Mouse (Mus musculus): ENCODE measurements around the gene Smarcc2. TPM values are rescaled to one million over a fixed set of nuclear protein-coding genes. Genes with fewer than 3 reads are reported as not detected.

The Smarcc2 gene
- polyA plus RNA-seq, 1 experiment, result 48.4 TPM

DNA sequence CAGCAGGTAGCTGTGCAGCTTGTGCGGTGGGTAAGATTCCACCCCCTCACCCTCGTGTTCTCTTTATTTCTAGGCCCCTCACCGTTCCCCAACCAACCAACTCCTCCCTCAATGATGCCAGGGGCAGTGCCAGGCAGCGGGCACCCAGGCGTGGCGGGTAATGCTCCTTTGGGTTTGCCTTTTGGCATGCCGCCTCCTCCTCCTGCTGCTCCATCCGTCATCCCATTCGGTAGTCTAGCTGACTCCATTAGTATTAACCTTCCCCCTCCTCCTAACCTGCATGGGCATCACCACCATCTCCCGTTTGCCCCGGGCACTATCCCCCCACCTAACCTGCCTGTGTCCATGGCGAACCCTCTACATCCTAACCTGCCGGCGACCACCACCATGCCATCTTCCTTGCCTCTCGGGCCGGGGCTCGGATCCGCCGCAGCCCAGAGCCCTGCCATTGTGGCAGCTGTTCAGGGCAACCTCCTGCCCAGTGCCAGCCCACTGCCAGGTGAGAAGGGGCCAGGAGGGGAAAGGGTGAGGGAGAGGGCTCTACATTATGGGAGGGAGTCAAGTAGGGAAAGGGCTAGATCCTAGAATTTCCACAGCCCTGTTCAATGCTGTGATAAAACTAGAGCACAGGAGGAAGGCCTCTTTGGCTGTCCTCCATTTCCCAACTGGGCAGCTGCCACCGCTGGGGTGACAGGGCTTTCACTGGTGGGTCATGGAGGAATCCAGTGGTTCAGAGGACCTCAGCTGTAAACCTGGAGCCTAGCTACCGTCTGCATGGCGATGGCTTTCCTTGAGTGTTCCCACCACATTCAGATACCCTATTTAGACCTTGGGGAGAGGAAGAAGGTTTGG lies 29.0 kb downstream of the Smarcc2 start:
- Histone ChIP-seq H3K79me2 (ENCODE audit: control insufficient read depth, insufficient read depth) (peaks cover 29% of the 10 kb centered on the region), H3K36me3 (ENCODE audit: control insufficient read depth, insufficient read depth) (peaks cover 80% of the 10 kb centered on the region), H3K79me3 (ENCODE audit: low read depth) (peaks cover 25% of the 10 kb centered on the region), H3ac (ENCODE audit: control insufficient read depth, insufficient read length, low read depth) (no peak overlapping the region), H3K27me3 (ENCODE audit: control insufficient read depth, insufficient read depth, insufficient read length) (no peaks in the 10 kb centered on the region), H3K4me3 (ENCODE audit: insufficient read depth, poor library complexity, severe bottlenecking) (no peak overlapping the region)
- TF ChIP-seq USF1 (IDR thresholded peaks at IDR 0.05; ENCODE audit: low read depth) (no peak), MYOD1 (IDR thresholded peaks at IDR 0.05; ENCODE audit: control insufficient read depth, insufficient read length, low read depth) (no peak)

DNA sequence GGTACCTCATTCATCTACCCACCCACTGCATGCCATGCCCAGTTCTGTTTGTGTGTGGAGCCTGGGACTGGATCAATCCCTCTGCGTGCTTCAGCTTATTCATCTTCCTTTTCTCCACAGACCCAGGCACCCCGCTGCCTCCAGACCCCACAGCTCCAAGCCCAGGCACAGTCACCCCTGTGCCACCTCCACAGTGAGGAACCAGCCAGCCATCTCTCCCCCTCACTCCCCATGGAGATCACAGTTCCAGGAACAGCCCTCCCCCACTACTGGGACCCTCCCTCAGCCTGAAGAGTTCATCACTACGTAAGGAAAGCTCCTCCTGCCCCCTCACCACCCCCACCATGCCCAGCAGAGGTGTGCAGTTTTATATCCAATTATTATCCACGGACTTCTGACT lies 29.7 kb downstream of the Smarcc2 start:
- TF ChIP-seq MAX (IDR thresholded peaks at IDR 0.05) (no peak), MYOG (IDR thresholded peaks at IDR 0.05; ENCODE audit: control insufficient read depth, extremely low read depth, insufficient read length) (no peak), USF1 (IDR thresholded peaks at IDR 0.05; ENCODE audit: low read depth) (no peak), FOSL1 (IDR thresholded peaks at IDR 0.05; ENCODE audit: insufficient read depth, low read length, poor library complexity, severe bottlenecking) (no peak), CTCF (IDR thresholded peaks at IDR 0.05; ENCODE audit: control insufficient read depth, insufficient read depth, insufficient read length) (no peak), MYOD1 (IDR thresholded peaks at IDR 0.05; ENCODE audit: control insufficient read depth, insufficient read length, low read depth) (no peak), CEBPB (IDR thresholded peaks at IDR 0.05; ENCODE audit: low read depth) (no peak)
- H3K36me3 ChIP-seq (ENCODE audit: control insufficient read depth, insufficient read depth), result peaks cover 73% of the 10 kb centered on the region
- no peak overlapping the region for H3ac ChIP-seq (ENCODE audit: control insufficient read depth, insufficient read length, low read depth)
- no peaks in the 10 kb centered on the region for H3K27me3 ChIP-seq (ENCODE audit: control insufficient read depth, insufficient read depth, insufficient read length)
- H3K79me2 ChIP-seq (ENCODE audit: control insufficient read depth, insufficient read depth), result peaks cover 36% of the 10 kb centered on the region
- no peak overlapping the region for H3K4me3 ChIP-seq (ENCODE audit: insufficient read depth, poor library complexity, severe bottlenecking)
- H3K79me3 ChIP-seq (ENCODE audit: low read depth), result peaks cover 31% of the 10 kb centered on the region

DNA sequence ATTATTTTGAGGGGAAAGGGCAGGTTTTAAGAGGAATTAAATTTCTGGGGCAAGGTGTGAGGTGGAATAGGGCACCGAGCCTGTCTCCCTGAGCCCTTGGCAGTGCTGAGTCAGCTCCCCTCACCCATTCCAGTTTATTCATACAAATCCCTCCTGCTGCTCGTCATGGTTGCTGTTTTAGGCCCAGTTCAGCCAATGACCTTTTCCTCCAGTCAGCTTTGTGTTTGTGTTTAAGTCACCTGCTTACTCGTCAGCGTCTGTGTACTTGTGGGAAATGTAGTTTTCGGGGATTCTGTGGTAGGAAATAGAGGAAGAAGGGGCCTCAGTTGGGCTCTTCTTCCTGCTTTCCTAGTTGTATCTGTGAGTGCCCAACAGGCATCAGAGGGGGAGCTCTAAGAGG lies 30.3 kb downstream of the Smarcc2 start:
- TF ChIP-seq FOSL1 (IDR thresholded peaks at IDR 0.05; ENCODE audit: insufficient read depth, low read length, poor library complexity, severe bottlenecking) (no peak), USF1 (IDR thresholded peaks at IDR 0.05; ENCODE audit: low read depth) (no peak)
- no peak overlapping the region for H3K4me3 ChIP-seq (ENCODE audit: insufficient read depth, poor library complexity, severe bottlenecking)
- no peak overlapping the region for H3ac ChIP-seq (ENCODE audit: control insufficient read depth, insufficient read length, low read depth)
- no peaks in the 10 kb centered on the region for H3K27me3 ChIP-seq (ENCODE audit: control insufficient read depth, insufficient read depth, insufficient read length)
- H3K79me3 ChIP-seq (ENCODE audit: low read depth), result peaks cover 32% of the 10 kb centered on the region
- peaks cover 67% of the 10 kb centered on the region for H3K36me3 ChIP-seq (ENCODE audit: control insufficient read depth, insufficient read depth)
- peaks cover 41% of the 10 kb centered on the region for H3K79me2 ChIP-seq (ENCODE audit: control insufficient read depth, insufficient read depth)

DNA sequence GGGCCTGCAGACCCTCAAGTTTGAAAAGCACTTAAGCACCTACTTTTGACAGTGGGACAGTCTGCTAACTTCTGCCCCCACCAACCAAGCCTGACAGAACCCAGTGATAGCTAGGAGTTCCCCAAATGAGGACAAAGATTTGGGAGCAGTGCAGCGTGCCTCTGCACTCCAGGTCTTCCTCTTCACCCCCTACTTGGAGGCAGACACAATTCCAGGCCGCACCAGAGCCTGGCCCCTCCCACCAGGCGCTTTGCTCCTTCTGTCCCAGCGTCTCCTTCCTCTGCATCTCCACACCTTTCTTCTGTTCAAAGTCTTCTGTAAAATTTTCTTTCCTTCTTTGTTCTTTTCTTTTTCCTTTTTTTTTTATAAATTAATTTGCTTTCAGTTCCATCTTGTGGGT lies 30.7 kb downstream of the Smarcc2 start:
- peaks cover 35% of the 10 kb centered on the region for H3K79me3 ChIP-seq (ENCODE audit: low read depth)
- peaks cover 45% of the 10 kb centered on the region for H3K79me2 ChIP-seq (ENCODE audit: control insufficient read depth, insufficient read depth)
- TF ChIP-seq FOSL1 (IDR thresholded peaks at IDR 0.05; ENCODE audit: insufficient read depth, low read length, poor library complexity, severe bottlenecking) (no peak), CTCF (IDR thresholded peaks at IDR 0.05; ENCODE audit: control insufficient read depth, insufficient read depth, insufficient read length) (no peak), USF1 (IDR thresholded peaks at IDR 0.05; ENCODE audit: low read depth) (no peak), CEBPB (IDR thresholded peaks at IDR 0.05; ENCODE audit: low read depth) (no peak), MYOG (IDR thresholded peaks at IDR 0.05; ENCODE audit: control insufficient read depth, extremely low read depth, insufficient read length) (no peak), MYOD1 (IDR thresholded peaks at IDR 0.05; ENCODE audit: control insufficient read depth, insufficient read length, low read depth) (no peak), MAX (IDR thresholded peaks at IDR 0.05) (no peak)
- H3ac ChIP-seq (ENCODE audit: control insufficient read depth, insufficient read length, low read depth), result no peak overlapping the region
- H3K27me3 ChIP-seq (ENCODE audit: control insufficient read depth, insufficient read depth, insufficient read length), result no peaks in the 10 kb centered on the region
- no peak overlapping the region for H3K4me3 ChIP-seq (ENCODE audit: insufficient read depth, poor library complexity, severe bottlenecking)
- H3K36me3 ChIP-seq (ENCODE audit: control insufficient read depth, insufficient read depth), result peaks cover 67% of the 10 kb centered on the region

DNA sequence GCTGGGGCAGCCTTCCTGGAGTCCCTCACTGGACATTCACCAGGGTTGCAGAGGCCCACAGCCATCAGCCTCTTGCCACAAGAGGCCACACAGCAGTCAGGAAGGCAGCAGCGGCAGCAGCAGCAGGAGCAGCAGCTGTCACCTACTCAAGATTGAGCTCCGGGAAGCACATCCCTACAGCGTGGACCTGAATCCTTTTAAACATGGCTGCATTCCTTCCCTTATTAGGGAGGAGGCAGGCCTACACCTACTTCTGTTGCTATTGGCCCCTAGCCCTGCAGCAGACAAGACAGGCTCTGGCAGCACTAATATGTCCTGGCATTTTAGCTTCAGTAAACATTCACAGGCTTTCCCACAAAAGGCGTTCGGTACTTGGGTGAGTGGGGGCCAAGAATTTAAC lies 31.2 kb downstream of the Smarcc2 start:
- no peak overlapping the region for H3K4me3 ChIP-seq (ENCODE audit: insufficient read depth, poor library complexity, severe bottlenecking)

GRCm38 (mm10) chr10:128490912-128491311 lies 31.9 kb downstream of the Smarcc2 start:
- Histone ChIP-seq H3ac (ENCODE audit: control insufficient read depth, insufficient read length, low read depth) (peak overlapping the region; percentile 14), H3K79me3 (ENCODE audit: low read depth) (peaks cover 40% of the 10 kb centered on the region), H3K36me3 (ENCODE audit: control insufficient read depth, insufficient read depth) (peaks cover 60% of the 10 kb centered on the region), H3K27me3 (ENCODE audit: control insufficient read depth, insufficient read depth, insufficient read length) (no peaks in the 10 kb centered on the region), H3K79me2 (ENCODE audit: control insufficient read depth, insufficient read depth) (peaks cover 56% of the 10 kb centered on the region), H3K4me3 (ENCODE audit: insufficient read depth, poor library complexity, severe bottlenecking) (peak overlapping the region; percentile 97)
- TF ChIP-seq MAX (IDR thresholded peaks at IDR 0.05), result no peak
- no peak for TF ChIP-seq CTCF (IDR thresholded peaks at IDR 0.05; ENCODE audit: control insufficient read depth, insufficient read depth, insufficient read length)
- no peak for TF ChIP-seq CEBPB (IDR thresholded peaks at IDR 0.05; ENCODE audit: low read depth)
- no peak for TF ChIP-seq MYOD1 (IDR thresholded peaks at IDR 0.05; ENCODE audit: control insufficient read depth, insufficient read length, low read depth)
- TF ChIP-seq USF1 (IDR thresholded peaks at IDR 0.05; ENCODE audit: low read depth), result no peak
- no peak for TF ChIP-seq MYOG (IDR thresholded peaks at IDR 0.05; ENCODE audit: control insufficient read depth, extremely low read depth, insufficient read length)
- no peak for TF ChIP-seq FOSL1 (IDR thresholded peaks at IDR 0.05; ENCODE audit: insufficient read depth, low read length, poor library complexity, severe bottlenecking)

More for the DNA sequence above, 31.2 kb downstream of the Smarcc2 start:
- peaks cover 67% of the 10 kb centered on the region for H3K36me3 ChIP-seq (ENCODE audit: control insufficient read depth, insufficient read depth)
- H3ac ChIP-seq (ENCODE audit: control insufficient read depth, insufficient read length, low read depth), result no peak overlapping the region
- TF ChIP-seq FOSL1 (IDR thresholded peaks at IDR 0.05; ENCODE audit: insufficient read depth, low read length, poor library complexity, severe bottlenecking), result no peak
- TF ChIP-seq CTCF (IDR thresholded peaks at IDR 0.05; ENCODE audit: control insufficient read depth, insufficient read depth, insufficient read length), result no peak
- TF ChIP-seq MAX (IDR thresholded peaks at IDR 0.05), result no peak
- TF ChIP-seq MYOD1 (IDR thresholded peaks at IDR 0.05; ENCODE audit: control insufficient read depth, insufficient read length, low read depth), result no peak
- no peak for TF ChIP-seq CEBPB (IDR thresholded peaks at IDR 0.05; ENCODE audit: low read depth)
- TF ChIP-seq USF1 (IDR thresholded peaks at IDR 0.05; ENCODE audit: low read depth), result no peak
- no peak for TF ChIP-seq MYOG (IDR thresholded peaks at IDR 0.05; ENCODE audit: control insufficient read depth, extremely low read depth, insufficient read length)
- peaks cover 50% of the 10 kb centered on the region for H3K79me2 ChIP-seq (ENCODE audit: control insufficient read depth, insufficient read depth)
- no peaks in the 10 kb centered on the region for H3K27me3 ChIP-seq (ENCODE audit: control insufficient read depth, insufficient read depth, insufficient read length)
- peaks cover 39% of the 10 kb centered on the region for H3K79me3 ChIP-seq (ENCODE audit: low read depth)

Measured in C2C12 (cell line).